Mouse (Mus musculus): Measurements from ENCODE around the gene Oasl1. TPM values are rescaled to one million over a fixed set of nuclear protein-coding genes. Genes with fewer than 3 reads are reported as not detected.

Oasl1 gene
- polyA plus RNA-seq (2017; shearing (Covaris generic)): 8.6 TPM

DNA sequence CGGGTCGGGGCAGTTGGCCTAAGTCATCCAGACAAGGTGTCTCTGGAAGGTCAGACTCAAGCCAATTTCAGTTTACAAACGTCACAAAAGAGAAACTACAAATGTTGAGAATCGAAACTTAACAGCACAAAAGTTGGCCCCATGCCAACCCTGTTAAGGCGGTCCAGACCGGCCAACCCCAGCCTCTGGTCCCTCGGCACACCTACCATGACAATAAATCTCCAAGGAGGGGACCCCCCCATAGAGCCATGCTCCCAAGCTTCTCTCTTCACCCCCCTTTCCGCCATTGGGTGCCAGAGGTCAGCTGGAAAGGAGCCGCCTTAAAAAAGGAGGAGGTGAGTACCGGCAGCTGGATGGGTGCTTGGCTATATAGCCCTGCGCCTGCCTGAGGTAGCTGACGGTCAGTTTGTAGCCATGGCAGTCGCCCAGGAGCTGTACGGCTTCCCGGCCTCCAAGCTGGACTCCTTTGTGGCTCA is at the start of gene Oasl1:
Oasl1 (plus strand) TSS at position 243 of the 476 bp plus-strand sequence.

DNA sequence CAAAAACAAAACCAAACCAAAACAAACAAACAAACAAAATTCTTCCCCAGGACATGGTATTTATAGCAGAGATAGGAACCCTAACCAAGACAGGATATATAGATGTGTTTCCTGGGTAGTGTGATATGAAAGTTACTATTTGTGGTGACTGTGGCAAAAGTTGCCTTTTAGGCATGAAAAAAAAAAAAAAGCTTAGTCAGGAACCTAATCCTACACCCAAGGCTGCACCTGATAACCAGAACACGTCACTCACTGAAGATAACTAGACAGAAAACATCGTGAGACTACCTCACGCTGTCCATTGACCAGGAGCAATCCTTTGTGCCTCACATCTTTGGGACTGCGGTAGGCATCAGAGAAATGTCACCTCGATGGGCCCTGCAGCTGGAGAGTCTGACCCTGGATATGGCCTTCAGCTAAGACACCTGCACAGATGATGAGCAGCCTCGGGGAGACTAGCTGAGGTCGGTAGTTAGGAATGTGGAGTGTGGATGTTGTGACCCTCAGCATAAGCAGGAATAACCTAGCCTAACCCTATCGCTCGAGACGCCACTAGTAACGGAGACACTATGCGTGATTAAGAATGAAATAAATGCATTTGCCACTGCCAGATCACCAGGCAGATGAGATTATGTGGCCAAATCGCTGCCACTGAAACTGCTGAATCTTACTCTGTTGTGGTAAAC is 26.2 kb upstream of the Oasl1 start, which contains the start of gene Oasl2:
Oasl2 (plus strand) TSS at position 249 of the 686 bp plus-strand sequence.

DNA sequence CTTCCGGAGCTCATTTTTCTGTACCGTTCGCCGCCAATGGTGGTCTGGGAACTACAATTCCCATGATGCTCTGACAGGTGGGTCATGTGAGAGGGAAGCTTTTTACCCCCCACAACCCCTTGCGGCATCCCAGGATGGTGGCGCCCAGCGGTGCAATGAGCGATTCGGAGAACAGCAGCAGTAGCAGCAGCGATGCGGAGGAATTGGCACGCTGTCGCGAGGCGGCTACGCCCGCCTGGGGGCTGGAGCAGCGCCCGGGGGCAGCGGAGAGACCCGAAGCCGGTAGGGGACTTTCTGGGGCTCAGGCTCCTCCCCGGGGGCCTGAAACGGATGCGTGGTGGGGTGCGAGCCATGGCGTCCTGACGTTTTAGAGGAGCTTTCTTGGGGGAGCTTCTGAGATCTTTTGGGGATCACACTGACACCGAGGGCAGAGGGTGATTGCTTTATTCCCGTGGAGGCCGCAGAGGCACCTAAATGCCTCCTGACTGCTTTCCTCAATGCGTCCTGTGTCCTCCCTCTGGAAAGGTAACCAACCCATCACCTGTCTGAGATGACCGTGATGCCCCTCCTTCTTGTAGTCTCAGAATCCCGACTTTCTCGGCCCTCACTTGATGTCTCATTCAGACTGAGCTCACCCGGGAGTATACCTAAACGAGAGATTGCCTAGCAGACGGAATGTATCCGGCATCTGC is 19.2 kb downstream of the Oasl1 start, which contains the start of gene 2210016L21Rik:
2210016L21Rik (plus strand) TSS at position 85 of the 692 bp plus-strand sequence.

DNA sequence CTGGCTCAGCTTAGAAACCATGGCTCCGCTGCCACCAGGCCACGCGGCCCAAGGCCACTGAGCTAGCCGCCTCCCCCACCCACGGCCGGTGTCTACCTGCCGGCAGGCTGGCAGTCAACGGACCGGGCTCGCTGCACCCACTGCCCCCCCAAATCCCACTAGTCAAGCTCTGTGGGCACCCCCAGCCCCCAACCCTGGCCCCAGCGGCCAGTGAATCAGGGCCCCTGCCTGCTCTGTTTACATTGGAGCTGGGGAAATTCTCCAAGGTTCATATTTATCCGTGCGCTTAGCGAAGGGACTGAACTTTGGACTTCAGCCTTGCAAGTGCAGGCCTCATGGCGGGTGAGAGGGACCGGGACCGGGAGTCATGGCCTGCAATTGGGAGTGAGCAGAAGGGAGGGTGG is 47.8 kb downstream of the Oasl1 start, which contains the start of gene Hnf1a:
Hnf1a (minus strand) TSS at position 271 of the 404 bp plus-strand sequence.

Other genes with a start within 250 kb of the Oasl1 start
- 103 TPM for gene Gltp, start 232.3 kb upstream of the Oasl1 start, polyA plus RNA-seq (2017; shearing (Covaris generic))
- 15.8 TPM for gene Tchp, start 215.5 kb upstream of the Oasl1 start, polyA plus RNA-seq (2017; shearing (Covaris generic))
- 124 TPM for gene Ankrd13a, start 148.6 kb upstream of the Oasl1 start, polyA plus RNA-seq (2017; shearing (Covaris generic))
- gene Git2, start 147.7 kb upstream of the Oasl1 start, polyA plus RNA-seq (2017; shearing (Covaris generic)): 97.3 TPM
- 41.1 TPM for gene 1500011B03Rik, start 99.8 kb upstream of the Oasl1 start, polyA plus RNA-seq (2017; shearing (Covaris generic))
- not detected for gene 4930519G04Rik, start 69.6 kb upstream of the Oasl1 start, polyA plus RNA-seq (2017; shearing (Covaris generic))
- gene Gm9936, start 64.6 kb upstream of the Oasl1 start, polyA plus RNA-seq (2017; shearing (Covaris generic)): not detected
- gene Oasl2, start 26.3 kb upstream of the Oasl1 start, polyA plus RNA-seq (2017; shearing (Covaris generic)): 19.3 TPM
- 24.9 TPM for gene 2210016L21Rik, start 18.9 kb downstream of the Oasl1 start, polyA plus RNA-seq (2017; shearing (Covaris generic))
- not detected for gene Hnf1a, start 47.9 kb downstream of the Oasl1 start, polyA plus RNA-seq (2017; shearing (Covaris generic))
- 60.2 TPM for gene Sppl3, start 87.9 kb downstream of the Oasl1 start, polyA plus RNA-seq (2017; shearing (Covaris generic))
- gene Gm10401, start 175.1 kb downstream of the Oasl1 start, polyA plus RNA-seq (2017; shearing (Covaris generic)): 2.4 TPM
- 15.6 TPM for gene Acads, start 196.1 kb downstream of the Oasl1 start, polyA plus RNA-seq (2017; shearing (Covaris generic))
- 61.3 TPM for gene Unc119b, start 211.7 kb downstream of the Oasl1 start, polyA plus RNA-seq (2017; shearing (Covaris generic))
- 61.4 TPM for gene Mlec, start 234.9 kb downstream of the Oasl1 start, polyA plus RNA-seq (2017; shearing (Covaris generic))